Mouse (Mus musculus) neural tube, embryonic 10.5 days (tissue): ENCODE measurements around the gene Ankfn1.
A peak's percentile ranks its signal among the peaks of the same experiment; 100 is the strongest.

Experiments used
- DNase-seq: peaks from one replicate; pipeline ENCODE4 v3.0.0-alpha.2; 2017; ENCODE audit warnings: low spot score; ENCODE audit errors: extremely low spot score

Gene Ankfn1

GRCm38 (mm10) chr11:89777431-89777830 lies at the start of gene Ankfn1:
Ankfn1 (minus strand) TSS chr11:89777653.
- DNase-seq = no peak

DNA sequence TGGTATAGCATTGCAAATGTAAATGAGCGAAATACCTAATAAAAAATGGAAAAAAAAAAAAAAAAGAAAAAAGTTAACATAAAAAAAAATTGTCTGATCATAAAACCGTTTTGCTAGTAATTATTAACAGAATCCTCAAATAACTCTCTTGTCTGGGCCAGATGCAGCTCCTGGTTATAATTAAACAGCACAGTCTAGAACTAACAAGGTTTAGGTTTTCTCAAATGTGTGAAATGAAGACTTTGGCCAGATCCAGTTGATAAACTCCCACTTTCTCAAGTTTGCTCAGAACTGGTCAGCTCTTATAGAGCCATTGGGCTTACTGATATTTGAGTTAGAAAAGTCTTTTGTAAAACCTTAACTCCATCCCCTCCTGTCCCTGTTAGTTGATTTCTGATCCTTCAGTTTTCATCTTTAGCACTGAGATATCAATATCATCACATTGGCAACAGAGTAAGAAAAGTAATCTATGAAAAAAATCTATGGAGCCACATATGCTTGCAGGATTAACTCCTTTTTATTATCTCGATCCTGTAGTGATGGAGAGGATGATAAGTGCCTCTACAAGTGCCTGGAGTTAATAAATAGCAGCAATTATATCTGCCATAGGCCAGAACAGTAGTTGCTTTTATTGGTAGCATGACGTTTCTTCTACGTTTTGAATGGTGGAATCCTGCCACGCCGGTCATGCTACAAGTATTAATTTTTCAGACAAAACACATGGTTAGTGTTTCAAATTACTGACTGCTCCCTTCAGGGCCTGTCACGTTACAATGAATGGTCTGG lies 46.4 kb upstream of the Ankfn1 start:
- no peak for DNase-seq

GRCm38 (mm10) chr11:89818594-89818993 lies 41.1 kb upstream of the Ankfn1 start:
- no peak for DNase-seq

DNA sequence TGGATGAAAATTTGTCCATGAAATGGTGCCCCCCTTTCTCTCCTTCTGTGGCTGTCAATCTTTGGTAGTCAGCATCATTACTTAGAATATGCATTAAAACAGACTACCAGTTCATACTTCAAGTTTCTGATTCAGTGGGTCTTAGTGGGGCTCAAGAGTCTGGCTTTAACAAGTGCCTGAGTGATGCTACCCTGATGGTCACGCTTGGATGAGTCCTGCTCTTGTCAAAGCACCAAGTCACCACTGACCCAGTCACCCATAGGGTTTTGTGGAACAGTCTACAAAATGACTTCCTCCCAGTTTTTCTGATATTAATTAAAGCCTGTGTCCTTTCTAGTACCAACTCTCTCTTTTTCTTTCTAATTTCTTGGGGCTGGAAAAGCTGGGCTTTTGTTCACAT lies 34.0 kb upstream of the Ankfn1 start:
- DNase-seq = no peak

- DNase-seq = no peak
Observed at GRCm38 (mm10) chr11:89807998-89808397, 30.5 kb upstream of the Ankfn1 start.

DNA sequence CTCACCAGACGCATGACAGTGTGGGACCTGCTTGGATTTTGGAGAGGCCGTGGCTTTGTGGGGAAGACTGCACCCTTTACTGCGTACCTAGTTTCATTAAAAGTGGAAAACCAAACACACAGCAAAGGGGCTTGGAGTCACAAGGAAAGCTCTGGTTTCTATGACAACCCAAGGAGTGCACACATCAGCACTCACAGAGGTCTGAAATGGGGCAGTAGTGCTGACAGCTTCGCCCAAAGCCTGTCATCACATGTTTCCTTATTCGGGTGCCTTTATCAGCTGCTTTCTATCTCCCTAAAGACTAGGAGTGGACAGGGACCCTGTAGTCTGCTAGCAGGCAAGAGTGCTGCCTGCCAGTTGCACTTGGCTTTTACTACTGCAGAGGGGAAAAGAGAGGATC lies 27.4 kb upstream of the Ankfn1 start:
- DNase-seq = no peak

- no peak for DNase-seq
Observed at GRCm38 (mm10) chr11:89803974-89804373, 26.5 kb upstream of the Ankfn1 start.

DNA sequence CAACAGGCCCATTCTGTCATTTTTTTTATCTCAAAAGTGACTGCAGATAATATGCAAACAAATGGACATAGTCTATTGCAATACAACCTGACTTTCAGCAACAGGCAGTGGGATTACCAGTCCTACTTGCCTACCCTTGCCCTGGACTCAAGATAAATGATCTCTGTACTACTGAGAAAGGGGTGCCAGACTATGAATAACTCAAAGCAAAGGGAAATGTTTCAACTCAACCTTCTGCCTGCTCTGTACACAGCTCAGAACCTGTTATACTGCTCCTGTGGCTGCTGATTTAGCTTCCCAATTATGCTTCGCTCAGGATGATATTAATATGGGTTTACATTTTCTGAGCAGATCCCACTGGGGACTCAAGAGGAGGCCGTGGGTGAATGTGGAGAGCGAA lies 15.3 kb upstream of the Ankfn1 start:
- DNase-seq = no peak

DNA sequence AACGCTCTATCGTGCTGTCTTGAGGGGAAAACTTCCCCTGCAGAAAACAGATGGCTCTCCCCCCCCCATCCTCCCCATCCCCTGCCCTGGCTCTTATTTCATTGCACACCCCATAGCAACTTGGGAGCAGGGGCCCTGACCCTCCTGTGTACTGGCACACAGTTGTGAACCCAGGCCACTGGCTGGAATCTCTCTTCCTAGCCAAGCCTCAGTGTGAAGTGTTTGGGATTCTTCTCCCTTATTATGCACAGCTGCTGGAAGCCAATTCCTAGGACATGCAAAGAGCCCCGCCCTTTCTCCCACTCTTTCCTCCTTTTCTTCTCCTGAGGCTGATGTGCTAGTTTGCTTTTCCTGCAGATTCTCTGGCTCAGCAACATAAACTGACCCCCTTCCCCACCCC lies 1.4 kb downstream of the Ankfn1 start:
- DNase-seq = no peak

- no peak for DNase-seq
Observed at GRCm38 (mm10) chr11:89774913-89775312, 2.5 kb downstream of the Ankfn1 start.

DNA sequence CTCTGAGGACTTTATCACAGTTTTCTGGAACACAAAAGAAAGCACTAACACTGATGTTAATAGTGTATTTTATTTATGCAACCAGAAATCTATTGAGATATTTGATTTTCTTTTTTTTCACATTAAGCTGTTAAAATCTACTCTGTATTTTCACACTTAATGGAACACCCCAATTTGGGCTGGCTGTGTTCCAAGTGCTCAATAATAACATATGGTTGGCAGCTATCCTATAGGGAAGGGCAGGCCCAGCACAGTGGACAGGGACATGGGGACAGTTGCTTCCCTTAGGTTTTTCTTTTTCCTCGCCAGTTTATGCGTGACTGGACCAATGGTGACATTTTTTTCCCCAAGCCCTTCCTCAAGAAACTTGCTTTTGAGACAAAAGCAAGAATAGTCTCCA lies 4.5 kb downstream of the Ankfn1 start:
- DNase-seq = no peak

DNA sequence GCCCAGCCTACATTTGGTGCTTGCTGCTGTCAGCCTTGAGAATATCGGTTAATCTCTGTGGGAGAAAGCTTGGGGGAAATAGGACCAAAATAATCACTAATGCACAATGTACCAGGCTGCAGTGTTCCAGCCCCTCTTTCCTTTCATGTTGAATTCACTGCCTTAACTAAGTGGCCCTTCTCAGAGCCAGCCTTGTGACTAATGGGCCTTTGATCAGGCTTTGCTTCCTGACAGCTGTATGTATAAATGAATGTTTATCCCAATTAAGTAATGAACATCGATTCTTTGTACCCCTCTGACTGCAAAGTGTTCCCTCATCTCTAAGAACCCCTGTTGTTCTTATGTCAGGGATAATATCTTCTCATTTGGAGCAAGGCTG lies 11.7 kb downstream of the Ankfn1 start:
- no peak for DNase-seq

DNA sequence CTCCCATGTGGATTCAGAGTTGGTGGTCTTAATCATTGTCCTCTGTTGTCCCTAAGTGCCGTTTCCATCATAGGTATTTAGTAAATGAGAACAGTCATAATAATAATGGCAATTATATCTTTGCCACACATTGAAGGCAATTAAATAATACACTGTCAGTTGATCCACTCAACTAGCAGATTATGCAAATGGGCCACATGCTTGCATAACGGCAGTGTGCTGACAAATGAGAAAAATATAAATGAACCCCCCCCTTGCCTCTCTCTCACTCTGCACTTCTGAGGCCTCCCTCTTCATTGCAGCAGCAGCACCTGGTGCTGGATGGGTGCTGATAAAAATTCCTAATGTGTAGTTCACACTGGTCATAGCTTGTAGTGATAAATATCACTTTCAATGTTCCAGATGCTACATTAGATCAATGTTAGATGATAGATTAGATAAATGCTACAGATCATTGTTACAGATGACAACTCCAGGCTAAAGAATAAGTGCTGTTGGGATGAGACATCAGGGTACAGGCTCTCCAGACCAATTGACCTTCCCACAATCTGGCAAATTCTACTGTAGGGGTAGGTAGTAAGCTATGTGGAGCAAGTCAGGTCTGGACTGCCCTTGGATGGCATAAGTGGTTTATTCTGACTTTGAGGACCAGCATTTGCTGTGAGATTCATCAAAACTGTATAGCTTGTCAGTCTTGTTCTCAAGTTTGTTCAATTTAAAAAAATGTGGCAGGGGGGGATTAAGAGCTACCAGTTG lies 12.3 kb downstream of the Ankfn1 start:
- DNase-seq = no peak

- no peak for DNase-seq
Observed at GRCm38 (mm10) chr11:89733973-89734693, 43.3 kb downstream of the Ankfn1 start.

GRCm38 (mm10) chr11:89733526-89733925 lies 43.9 kb downstream of the Ankfn1 start:
- no peak for DNase-seq

- DNase-seq = peak; percentile 82
Observed at GRCm38 (mm10) chr11:89720847-89721246, 56.6 kb downstream of the Ankfn1 start.

DNA sequence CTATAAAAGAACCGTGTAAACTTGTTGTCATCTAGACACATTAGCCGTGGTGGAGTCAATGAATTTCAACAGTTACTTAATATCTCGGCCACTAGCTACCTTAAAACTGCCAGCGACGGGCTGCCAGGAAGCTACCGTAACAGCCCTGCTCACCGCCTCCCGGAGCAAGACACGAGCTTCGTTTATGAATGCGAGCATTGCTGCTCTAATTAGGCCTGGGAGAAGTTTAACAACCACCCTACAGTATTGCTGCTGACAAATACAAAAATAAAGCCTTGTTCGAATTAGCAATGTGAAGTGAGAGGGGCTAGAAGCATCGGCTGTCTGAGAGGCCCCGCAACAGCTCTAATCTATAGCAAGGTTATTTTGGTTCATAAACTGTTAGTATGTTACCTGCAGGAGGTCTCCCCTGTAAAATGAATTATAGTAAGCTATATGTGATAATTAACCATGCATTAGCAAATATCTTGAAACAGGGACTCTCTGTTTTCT lies 58.9 kb downstream of the Ankfn1 start:
- DNase-seq = no peak

DNA sequence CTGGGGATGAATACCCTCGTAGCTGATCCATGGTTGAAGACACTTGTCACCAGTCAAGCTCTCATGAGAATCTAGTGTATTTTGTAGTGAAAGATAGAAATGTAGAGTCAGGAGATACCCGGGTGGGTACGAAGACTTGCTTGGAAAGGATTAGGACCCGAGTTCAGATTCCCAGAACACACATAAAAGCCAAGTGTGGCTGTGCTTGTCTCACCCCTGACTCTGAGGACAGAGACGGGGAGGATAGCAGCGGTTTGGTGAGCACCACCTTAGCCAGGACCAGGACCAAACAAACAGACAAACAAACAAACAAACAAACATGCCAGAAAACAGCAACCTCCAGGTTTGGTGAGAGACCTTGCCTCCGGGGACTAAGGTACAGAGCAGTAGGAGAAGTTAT lies 61.1 kb downstream of the Ankfn1 start:
- DNase-seq = no peak

GRCm38 (mm10) chr11:89708526-89708925 lies 68.9 kb downstream of the Ankfn1 start:
- no peak for DNase-seq

DNA sequence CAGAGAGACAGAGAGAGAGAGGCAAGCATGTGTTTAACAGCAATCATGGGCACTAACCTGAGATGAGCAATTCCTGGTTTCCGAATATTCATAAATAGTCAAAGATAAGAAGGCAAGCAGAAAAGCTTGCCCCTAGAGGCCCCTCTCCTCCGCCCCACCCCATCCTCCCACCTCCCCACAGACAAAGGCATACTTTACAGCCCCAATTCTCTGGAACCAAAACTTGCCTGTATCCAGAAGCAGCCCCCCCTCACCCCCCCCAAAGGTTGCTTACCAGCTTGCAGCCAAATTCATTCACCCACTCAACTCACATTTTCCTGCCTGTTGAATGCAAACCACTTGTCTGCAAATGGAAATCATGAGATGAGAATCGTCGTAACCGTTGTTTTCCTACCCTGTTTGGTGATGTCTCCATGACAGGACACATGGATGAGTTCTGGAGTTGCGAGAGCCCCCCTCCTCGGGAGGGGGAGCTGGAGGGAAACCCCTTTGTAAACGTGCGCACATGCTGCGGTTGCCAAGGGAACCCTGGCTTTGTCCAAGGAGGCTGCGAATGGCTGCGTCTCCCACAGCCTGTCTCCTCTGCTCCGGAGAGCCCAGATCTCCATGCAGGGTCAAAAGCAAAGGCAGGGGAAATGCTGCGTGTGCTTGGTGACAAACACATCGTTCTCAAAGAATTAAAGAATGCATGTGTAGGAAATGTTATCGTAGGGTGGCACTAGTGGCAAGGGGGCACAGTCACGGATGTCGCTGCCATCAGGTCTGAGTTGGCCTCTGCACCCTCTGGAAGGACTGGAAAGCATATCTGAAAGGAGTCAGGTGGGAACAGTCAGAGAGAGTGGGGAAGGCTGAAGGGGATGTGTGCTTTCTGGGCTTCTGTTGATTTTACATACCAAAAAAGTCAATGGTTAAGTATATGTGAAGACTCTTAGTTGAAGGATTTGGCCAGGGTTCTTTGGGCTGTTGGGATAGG lies 80.7 kb downstream of the Ankfn1 start:
- DNase-seq = peak; percentile 29

DNA sequence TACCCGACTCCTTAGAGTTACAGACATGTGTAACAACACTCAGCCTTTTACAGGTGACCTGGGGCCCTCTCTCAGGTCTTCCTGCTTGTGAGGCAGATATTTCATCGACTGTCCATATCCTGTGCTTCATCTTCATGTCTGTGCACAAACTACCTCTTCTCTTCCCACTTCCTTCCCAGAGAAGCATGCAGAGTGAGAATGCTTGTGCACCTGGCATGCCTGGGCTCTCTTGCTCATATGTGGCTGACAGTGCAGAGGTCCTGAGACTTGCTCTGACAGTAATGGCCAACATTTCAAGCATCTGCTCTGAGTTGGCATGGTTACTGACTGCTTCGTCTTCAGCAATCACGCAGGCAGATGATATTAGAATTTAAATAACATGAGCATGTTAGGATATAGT lies 83.8 kb downstream of the Ankfn1 start:
- no peak for DNase-seq
